Mouse (Mus musculus): ENCODE data around the gene Fzd7.

The Fzd7 gene

DNA sequence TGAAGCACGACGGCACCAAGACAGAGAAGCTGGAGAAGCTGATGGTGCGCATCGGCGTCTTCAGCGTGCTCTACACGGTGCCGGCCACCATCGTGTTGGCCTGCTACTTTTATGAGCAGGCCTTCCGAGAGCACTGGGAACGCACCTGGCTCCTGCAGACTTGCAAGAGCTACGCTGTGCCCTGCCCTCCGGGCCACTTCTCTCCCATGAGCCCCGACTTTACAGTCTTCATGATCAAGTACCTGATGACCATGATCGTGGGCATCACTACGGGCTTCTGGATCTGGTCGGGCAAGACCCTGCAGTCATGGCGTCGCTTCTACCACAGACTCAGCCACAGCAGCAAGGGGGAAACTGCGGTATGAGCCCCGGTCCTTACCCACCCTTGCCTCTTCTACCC lies 2.1 kb downstream of the Fzd7 start:
- no peak for TF ChIP-seq GATA4 (IDR thresholded peaks at IDR 0.05; ENCODE audit: insufficient replicate concordance, low read length)

GRCm38 (mm10) chr1:59484791-59485785 lies 2.9 kb downstream of the Fzd7 start:
- TF ChIP-seq GATA4 (IDR thresholded peaks at IDR 0.05; ENCODE audit: insufficient replicate concordance, low read length): no peak

DNA sequence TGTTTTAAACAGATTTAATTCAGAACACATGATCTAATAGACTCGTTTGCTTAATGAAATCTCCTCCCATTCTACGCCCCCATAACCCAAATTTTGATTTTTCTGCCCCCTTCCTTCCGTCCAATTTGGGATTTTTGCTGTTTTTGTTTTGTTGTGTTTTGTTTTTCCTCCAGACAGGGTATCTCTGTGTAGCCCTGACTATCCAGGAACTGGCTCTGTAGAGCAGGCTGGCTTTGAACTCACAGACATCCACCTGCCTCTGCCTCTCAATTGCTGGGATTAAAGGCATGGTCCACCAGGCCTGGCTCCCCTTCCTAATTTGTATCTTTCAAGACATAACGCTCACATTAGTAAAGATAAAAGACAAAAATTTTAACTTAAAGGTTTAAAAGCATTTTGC lies 3.6 kb downstream of the Fzd7 start:
- no peak for TF ChIP-seq GATA4 (IDR thresholded peaks at IDR 0.05; ENCODE audit: insufficient replicate concordance, low read length)

DNA sequence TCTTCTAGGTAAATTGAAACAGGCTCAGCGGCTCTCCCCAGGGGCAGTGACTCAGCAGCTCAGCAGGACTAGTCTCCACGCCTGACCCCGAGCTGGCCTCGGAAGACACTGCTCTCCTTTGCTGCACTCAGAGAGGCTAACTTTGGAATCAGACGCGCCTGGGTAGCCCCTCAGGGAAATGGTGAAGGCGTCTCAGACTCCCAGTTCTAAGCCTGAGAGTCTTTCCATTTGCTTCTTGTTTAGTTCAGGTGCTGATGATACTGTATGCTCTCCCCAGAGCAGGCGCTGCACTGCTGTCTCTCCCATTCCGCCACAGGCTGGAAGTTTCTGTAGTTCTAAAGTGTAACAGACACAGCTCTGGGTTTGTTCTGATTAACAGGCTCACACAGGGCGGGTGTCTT lies 5.4 kb downstream of the Fzd7 start:
- no peak for TF ChIP-seq GATA4 (IDR thresholded peaks at IDR 0.05; ENCODE audit: insufficient replicate concordance, low read length)

GRCm38 (mm10) chr1:59488481-59488880 lies 6.3 kb downstream of the Fzd7 start:
- no peak for TF ChIP-seq GATA4 (IDR thresholded peaks at IDR 0.05; ENCODE audit: insufficient replicate concordance, low read length)

DNA sequence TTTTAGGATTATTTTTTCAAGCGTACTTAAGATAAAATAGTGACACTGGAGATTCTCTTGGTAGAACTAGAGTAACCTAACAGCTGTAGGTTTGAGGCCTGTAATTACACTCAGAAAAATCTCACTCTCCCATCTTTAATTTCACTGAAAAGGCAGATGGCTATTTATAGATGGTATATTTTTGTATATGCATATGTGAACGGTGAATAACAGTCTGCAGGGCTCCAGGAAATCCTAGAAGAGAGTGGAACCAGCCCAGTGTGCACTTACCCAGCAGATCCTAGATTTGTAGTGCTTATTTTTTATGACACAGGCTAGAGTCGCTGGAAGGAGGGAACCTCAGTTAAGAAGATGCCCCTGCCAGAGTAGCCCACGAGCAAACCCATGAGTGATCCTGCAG lies 6.8 kb downstream of the Fzd7 start:
- no peak for TF ChIP-seq GATA4 (IDR thresholded peaks at IDR 0.05; ENCODE audit: insufficient replicate concordance, low read length)

GRCm38 (mm10) chr1:59491517-59491916 lies 9.3 kb downstream of the Fzd7 start:
- TF ChIP-seq GATA4 (IDR thresholded peaks at IDR 0.05; ENCODE audit: insufficient replicate concordance, low read length): no peak

DNA sequence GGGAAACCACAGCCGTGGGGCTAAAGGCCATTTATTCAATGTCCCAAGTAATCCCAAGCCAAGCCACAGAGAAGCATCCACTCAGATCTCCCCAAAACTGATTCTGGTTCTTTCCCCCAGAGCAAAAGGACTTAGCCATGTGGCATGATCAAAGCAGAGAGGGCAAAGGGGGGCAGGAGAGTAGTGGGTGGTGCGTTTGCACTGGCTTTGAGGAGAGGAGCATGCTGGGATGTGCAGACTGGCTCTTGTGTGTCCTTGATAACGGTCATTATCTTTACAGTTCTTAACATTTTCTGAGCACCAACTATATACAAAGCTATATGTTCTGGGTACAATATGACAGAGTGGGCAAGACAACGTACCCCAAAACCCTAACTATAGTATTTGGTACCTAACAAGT lies 10.2 kb downstream of the Fzd7 start:
- no peak for TF ChIP-seq GATA4 (IDR thresholded peaks at IDR 0.05; ENCODE audit: insufficient replicate concordance, low read length)

DNA sequence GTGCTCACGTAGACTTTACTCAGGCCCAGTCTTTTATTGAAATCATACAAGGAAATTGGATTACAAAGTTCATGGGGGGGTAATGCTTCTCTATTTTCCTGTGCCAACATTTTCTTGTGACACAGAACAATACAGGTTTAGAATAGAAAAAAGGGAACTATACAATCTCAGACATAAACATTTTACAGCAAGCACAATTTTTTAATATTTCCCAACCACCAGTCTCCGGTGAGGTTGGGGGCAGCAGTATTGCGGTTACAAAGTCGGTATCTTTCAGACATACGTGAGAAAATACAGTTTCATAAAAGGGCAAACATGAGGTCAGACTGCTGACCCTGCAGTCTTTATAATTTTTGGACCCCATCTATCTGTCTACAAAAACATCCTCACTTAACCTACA lies 13.7 kb downstream of the Fzd7 start:
- no peak for TF ChIP-seq GATA4 (IDR thresholded peaks at IDR 0.05; ENCODE audit: insufficient replicate concordance, low read length)

GRCm38 (mm10) chr1:59497741-59498613 lies 15.8 kb downstream of the Fzd7 start:
- peak; percentile 85 for TF ChIP-seq GATA4 (IDR thresholded peaks at IDR 0.05; ENCODE audit: insufficient replicate concordance, low read length)

DNA sequence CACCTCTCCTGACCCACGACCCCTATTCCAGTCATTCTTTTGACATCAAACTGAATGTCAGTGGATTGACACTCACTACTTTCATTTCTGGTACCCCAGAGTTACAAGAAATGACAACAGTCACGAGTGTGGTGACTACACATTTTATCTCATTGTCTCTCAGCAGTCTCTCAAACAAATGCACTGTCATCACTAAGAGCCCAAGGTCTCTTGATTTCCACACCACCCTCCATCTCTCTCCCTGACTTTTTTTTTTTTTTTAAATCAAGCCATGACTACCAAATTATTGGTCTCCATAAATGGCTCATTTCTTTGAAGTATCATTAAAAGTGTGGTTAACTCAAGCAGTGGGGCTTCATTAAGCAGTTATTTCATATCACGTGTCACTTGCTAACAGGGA lies 17.1 kb downstream of the Fzd7 start:
- TF ChIP-seq GATA4 (IDR thresholded peaks at IDR 0.05; ENCODE audit: insufficient replicate concordance, low read length): no peak

DNA sequence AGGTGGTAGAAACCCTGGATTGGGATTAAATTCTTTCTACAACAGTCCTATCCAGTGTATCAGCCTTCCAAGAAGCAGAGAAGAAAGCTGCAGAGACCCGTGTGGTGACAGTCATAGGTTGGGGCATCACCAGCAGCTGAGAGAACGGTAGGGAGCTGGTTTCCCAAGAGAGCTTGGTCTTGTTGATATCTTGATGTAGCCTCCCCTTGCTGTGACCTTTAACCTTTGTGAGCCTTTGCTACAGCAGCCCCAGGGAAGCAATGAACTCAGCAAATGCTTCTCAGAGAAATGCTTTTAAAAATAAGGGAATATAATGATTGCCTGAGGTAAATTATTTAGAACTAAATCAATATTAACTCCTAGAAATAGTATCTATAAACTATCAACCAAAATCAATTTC lies 20.1 kb downstream of the Fzd7 start:
- no peak for TF ChIP-seq GATA4 (IDR thresholded peaks at IDR 0.05; ENCODE audit: insufficient replicate concordance, low read length)

DNA sequence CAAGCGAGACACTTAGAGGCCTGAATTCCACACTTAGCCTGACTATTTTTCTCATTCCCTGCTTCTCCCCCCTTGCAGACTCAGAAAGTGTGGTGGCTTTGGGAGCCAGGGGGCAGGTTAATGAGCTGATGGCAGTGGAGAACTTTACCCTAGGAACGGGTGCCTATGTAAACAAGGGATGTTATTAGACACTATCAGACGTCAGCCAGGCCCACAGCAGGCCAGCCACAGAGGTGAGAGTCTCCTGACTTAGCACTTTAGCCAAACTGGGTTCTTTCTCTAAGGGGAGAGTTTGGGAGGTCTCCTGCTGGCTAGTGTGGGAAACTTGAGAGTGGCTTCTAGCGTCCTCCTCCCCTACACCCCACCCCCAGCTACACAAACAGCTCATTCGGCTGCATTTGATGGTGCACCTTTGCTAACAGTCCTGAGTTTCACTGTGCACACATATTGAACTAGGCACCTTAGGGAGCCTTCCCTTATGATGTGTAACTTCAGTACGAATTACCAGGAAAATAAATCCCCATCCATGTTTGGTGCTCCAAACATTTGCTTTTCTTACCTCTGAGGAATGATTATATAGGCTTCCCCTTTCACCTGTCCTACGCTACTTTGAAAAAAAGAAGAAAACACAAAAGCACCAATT lies 21.6 kb downstream of the Fzd7 start:
- TF ChIP-seq GATA4 (IDR thresholded peaks at IDR 0.05; ENCODE audit: insufficient replicate concordance, low read length): peak; percentile 31; the same call in 1 of the 2 replicates

- no peak for TF ChIP-seq GATA4 (IDR thresholded peaks at IDR 0.05; ENCODE audit: insufficient replicate concordance, low read length)
Measured at GRCm38 (mm10) chr1:59504302-59504700, 22.1 kb downstream of the Fzd7 start.

- TF ChIP-seq GATA4 (IDR thresholded peaks at IDR 0.05; ENCODE audit: insufficient replicate concordance, low read length): no peak
Measured at GRCm38 (mm10) chr1:59508463-59509139, 26.4 kb downstream of the Fzd7 start.
